Mouse (Mus musculus) gastrocnemius, postnatal 36 days (tissue): ENCODE measurements around the gene Saxo1. TPM values are rescaled to one million over a fixed set of nuclear protein-coding genes. Genes with fewer than 3 reads are reported as not detected.
A peak's percentile ranks its signal among the peaks of the same experiment; 100 is the strongest.

ENCODE experiments used
- DNase-seq, 2 experiments: peaks; one replicate each; pipeline ENCODE4 v3.0.0; 2022
- intact Hi-C: fragments of 180-260 bp; cut with DNase I; formaldehyde crosslinking; loops from one replicate; pipeline ENCODE4 v1.15.1; 2025
- long read RNA-seq, 2 experiments: library from polyadenylated mRNA; stranded (forward); transcript quantifications; one replicate each; pipeline ENCODE4 v2.0.0; 2021
- total RNA-seq, 2 experiments: library from RNA; stranded (reverse); gene quantifications; 2 replicates each; pipeline ENCODE4 v1.2.3; 2021

Saxo1 gene
- total RNA-seq, result not detected
- long read RNA-seq, experiment 1, result 0 reads
- long read RNA-seq, experiment 2, result 0 reads

DNA sequence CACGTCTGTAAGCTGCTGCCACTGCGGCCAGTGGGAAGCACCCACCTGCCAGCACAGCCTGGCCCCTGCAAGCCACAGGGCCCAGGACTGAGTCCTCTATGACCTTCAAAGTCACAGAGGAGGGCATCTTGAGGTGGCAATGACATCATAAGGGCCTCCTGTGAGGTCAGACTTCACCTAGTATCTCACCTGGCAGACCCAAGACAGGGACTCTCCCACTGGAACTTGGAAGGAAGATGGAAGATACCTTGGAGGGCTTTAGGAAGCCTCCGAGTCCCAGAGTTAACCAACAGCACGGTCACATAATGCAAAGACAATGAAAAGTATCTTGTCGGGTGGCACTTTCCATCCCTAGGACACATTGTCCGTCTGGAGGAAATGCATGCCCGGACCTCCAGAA is at the start of gene Saxo1:
Gene Saxo1 (minus strand): TSS at position 101 of the 400 bp plus-strand sequence.
- intact Hi-C loops, result loop anchor here (5.0 kb wide), 1 partner anchor 726 kb away; no protein-coding TSS in a partner anchor

DNA sequence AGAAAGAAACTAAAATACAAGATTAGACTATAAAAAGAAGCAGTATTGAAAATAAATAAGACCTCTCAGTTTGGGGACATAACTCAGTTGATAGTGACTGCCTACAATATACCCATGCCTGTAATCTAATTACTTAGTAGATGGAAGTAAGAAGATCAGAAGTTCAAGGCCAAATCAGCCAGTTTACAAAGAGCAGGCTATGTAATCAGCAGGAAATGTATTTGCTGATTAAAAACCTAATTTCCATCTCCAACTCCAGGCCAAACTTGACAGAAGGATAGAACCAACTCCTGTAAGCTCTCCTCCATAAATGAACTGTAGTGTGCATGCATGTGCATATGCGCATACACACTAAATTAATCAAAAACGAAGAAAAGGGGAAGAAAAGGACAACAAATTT is 33.2 kb upstream of the Saxo1 start:
- DNase-seq, result no peak
- intact Hi-C loops, result no loop called here

More for the DNA sequence above, at the start of gene Saxo1:
- DNase-seq, result no peak

- intact Hi-C loops, result no loop called here
- no peak for DNase-seq
Measured at GRCm38 (mm10) chr4:86588236-86588635, 30.1 kb upstream of the Saxo1 start.

DNA sequence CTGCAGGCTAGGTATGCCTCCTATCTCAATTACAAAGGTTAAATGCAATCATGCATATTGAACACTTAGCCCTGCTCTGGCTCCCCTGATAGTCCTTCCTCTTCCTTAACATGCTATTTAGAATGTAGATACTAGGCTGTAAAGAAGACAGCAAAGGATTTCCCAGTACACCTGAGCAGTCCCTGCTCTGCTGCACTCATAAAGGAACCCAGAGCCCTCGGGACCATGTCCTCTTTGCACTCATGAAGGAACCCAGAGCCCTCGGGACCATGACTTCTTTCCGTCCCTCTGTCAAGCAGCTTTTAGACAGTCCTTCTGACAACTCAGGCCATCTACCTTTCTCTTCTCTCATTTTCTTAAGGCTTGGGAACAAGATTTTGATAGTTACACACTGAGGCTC is 22.5 kb upstream of the Saxo1 start:
- intact Hi-C loops, result no loop called here
- no peak for DNase-seq

DNA sequence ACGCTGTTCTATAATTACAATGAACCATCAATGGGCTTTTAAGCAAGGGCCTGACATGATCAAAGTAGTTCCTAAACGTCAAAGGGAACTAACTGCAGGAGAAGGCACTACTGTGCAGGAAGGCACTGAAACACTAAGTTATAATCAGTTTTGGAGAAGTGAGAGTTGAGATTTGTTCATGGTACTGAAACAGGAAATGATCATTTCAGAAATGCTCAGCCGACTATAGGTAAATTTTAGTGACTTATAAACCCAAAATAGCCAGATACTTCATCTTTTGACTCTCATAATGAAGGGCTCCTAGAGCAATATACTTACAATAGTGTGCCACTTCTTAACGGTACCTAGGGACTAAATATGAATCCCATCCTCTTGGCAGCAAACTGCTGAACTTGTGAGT is 21.9 kb upstream of the Saxo1 start:
- intact Hi-C loops, result no loop called here

GRCm38 (mm10) chr4:86576630-86577225 is 18.6 kb upstream of the Saxo1 start:
- no peak for DNase-seq
- intact Hi-C loops, result loop anchor here (5.0 kb wide), 1 partner anchor 36 kb away; the partner anchor contains the start of gene Haus6

More for the DNA sequence above, 21.9 kb upstream of the Saxo1 start:
- DNase-seq, result no peak

DNA sequence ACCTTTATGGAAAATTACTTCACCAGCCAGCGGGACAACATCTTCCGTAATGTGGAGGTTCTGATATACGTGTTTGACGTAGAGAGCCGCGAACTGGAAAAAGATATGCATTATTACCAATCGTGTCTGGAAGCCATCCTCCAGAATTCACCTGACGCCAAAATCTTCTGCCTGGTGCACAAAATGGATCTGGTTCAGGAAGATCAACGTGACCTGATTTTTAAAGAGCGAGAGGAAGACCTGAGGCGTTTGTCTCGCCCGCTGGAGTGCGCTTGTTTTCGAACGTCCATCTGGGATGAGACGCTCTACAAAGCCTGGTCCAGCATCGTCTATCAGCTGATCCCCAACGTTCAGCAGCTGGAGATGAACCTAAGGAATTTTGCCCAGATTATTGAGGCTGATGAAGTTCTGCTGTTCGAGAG is 18.0 kb upstream of the Saxo1 start:
- intact Hi-C loops, result loop anchor here (5.0 kb wide), 1 partner anchor 36 kb away; the partner anchor contains the start of gene Haus6
- no peak for DNase-seq

DNA sequence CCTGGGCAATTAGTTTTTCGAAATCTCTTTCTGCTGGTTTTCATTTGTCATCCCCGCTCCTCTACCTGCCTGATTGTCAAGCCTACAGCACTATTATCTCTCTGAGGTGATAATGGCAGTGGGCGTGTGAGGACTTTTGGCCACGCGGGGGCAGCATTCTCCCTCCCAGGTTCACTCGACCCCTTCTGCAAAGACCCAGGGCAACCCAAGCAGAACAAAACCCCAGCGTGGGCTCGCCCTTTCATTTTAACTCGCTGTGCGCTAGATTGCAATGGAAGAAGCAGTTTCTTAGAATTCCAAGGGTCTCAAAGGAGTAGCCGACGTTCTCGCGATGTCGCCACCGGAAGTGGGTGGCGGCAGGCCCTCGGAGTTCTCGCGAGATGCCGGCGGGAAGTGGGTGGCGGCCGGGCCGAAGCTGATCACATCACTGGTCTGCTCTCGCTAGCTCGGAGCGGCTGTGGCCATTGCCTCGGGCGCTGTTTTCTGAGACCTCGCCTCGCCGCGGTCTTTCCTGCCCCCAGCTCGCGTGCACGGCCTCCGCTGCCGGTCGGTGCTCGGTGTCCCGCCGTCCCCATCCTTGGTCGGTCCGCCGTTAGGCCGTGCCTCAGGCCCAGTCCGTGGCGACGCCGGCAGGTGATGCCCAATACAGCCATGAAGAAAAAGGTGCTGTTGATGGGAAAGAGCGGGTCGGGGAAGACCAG is 17.3 kb upstream of the Saxo1 start, which contains the start of gene Rraga:
Gene Rraga (plus strand): TSS at position 386 of the 701 bp plus-strand sequence.
- intact Hi-C loops, result loop anchor here (2.0 to 5.0 kb wide), 2 partner anchors 37 to 119 kb away; partner anchors contain the start of gene Haus6
- DNase-seq, result peak; percentile 94 to 95

DNA sequence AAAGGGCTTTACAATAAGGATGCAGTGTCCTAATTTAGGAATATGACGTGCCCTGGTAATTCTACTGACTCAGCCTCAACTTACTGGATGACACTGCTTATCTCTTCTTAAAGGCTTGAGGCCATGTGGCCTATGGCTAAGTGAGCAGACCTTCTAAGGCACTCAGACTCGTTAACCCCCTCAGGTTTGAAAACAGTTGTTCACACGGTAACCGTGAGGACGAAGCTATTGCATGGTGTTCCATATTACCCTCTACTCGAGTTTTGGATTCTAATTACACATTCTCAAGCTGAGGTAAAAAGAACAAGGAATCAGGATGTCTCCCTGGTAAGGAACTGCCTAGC is 16.8 kb upstream of the Saxo1 start:
- intact Hi-C loops, result loop anchor here (2.0 to 5.0 kb wide), 2 partner anchors 37 to 120 kb away; partner anchors contain the start of gene Haus6

GRCm38 (mm10) chr4:86561061-86561460 is 2.9 kb upstream of the Saxo1 start:
- intact Hi-C loops, result no loop called here
- no peak for DNase-seq

More for the DNA sequence above, 16.8 kb upstream of the Saxo1 start:
- no peak for DNase-seq

DNA sequence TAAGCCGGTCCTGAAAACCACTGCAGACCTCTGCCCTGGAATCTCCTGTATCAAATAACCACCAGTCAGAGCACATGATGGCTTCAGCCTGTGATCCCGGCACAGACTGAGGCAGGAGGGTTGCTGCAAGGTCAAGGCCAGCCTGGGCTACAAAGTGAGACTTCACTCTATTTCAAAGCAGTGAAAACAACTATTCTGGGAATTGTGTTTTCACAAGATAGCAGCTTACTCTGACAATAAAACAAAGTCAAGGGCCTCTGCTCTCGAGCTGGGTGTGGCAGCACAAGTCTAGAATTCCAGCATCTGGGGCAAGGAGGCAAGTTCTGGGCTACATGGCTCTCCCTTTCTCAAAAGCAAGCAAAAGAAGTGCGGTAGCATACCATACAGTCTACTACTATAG is 878 bp upstream of the Saxo1 start:
- intact Hi-C loops, result loop anchor here (5.0 kb wide), 1 partner anchor 727 kb away; no protein-coding TSS in a partner anchor
- DNase-seq, result no peak

DNA sequence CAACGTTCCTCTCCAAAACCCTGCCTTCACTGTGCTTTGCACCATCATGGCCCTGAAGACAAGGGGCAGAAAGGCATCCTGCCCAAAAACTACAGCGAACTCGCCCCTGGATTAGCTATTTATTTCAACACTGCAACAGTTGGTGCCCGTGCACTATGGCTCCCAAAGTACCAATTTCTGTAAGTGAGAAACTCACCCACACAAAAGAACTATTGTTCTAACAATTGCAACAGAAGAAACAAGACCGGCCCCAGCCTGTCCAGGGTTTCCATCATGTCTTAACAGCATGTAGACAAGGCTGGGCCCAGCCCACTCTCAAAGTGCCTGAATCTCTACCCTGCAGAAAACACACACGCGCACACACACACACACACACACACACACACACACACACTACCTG is 757 bp downstream of the Saxo1 start:
- DNase-seq, result no peak
- intact Hi-C loops, result loop anchor here (5.0 kb wide), 1 partner anchor 725 kb away; no protein-coding TSS in a partner anchor

- DNase-seq, result no peak
- intact Hi-C loops, result loop anchor here (5.0 kb wide), 1 partner anchor 723 kb away; no protein-coding TSS in a partner anchor
Measured at GRCm38 (mm10) chr4:86555035-86555707, 3.0 kb downstream of the Saxo1 start.

- intact Hi-C loops, result loop anchor here (10.0 kb wide), 1 partner anchor 214 kb away; no protein-coding TSS in a partner anchor
- DNase-seq, result no peak
Measured at GRCm38 (mm10) chr4:86548332-86548731, 9.8 kb downstream of the Saxo1 start.

- no peak for DNase-seq
- intact Hi-C loops, result loop anchor here (10.0 kb wide), 1 partner anchor 211 kb away; no protein-coding TSS in a partner anchor
Measured at GRCm38 (mm10) chr4:86545615-86546014, 12.5 kb downstream of the Saxo1 start.

- no peak for DNase-seq
- intact Hi-C loops, result loop anchor here (10.0 kb wide), 1 partner anchor 209 kb away; no protein-coding TSS in a partner anchor
Measured at GRCm38 (mm10) chr4:86543999-86544398, 14.1 kb downstream of the Saxo1 start.

- intact Hi-C loops, result loop anchor here (10.0 kb wide), 1 partner anchor 207 kb away; no protein-coding TSS in a partner anchor
- DNase-seq, result no peak
Measured at GRCm38 (mm10) chr4:86541573-86541972, 16.6 kb downstream of the Saxo1 start.

GRCm38 (mm10) chr4:86538936-86539335 is 19.2 kb downstream of the Saxo1 start:
- intact Hi-C loops, result no loop called here
- no peak for DNase-seq

GRCm38 (mm10) chr4:86537972-86538371 is 20.2 kb downstream of the Saxo1 start:
- DNase-seq, result no peak
- intact Hi-C loops, result no loop called here

- DNase-seq, result no peak
- intact Hi-C loops, result no loop called here
Measured at GRCm38 (mm10) chr4:86534091-86534481, 24.0 kb downstream of the Saxo1 start.
